Mouse (Mus musculus) limb, embryonic 11.5 days (tissue): ENCODE results near the gene Pnmal2. TPM values are rescaled to one million over a fixed set of nuclear protein-coding genes. Genes with fewer than 3 reads are reported as not detected.

Experiments used
- ATAC-seq: fragments of 200-750 bp; cut with Nextera tagmentation; 2 replicates; pipeline ENCODE4 v1.8.0; 2017; ENCODE audit warnings: low read depth; ENCODE audit not compliant: insufficient number of reproducible peaks, low FRiP score, low TSS enrichment
- DNase-seq: peaks from one replicate; pipeline ENCODE4 v3.0.0-alpha.2; 2015; ENCODE audit warnings: low spot score
- H3K27ac ChIP-seq: fragments of 300-500 bp; sonication (generic); replicated peaks from 2 replicates; pipeline ENCODE4 v1.5.1; 2014; ENCODE audit warnings: low read depth, mild to moderate bottlenecking, low read length
- H3K27me3 ChIP-seq: fragments of 300-500 bp; sonication (generic); 2 replicates; pipeline ENCODE4 v1.6.1; 2014; ENCODE audit warnings: mild to moderate bottlenecking, low read length, mixed read lengths; ENCODE audit not compliant: control insufficient read depth, insufficient read depth
- H3K36me3 ChIP-seq: fragments of 300-500 bp; sonication (generic); 2 replicates; pipeline ENCODE4 v1.6.1; 2014; ENCODE audit warnings: mild to moderate bottlenecking, low read length, moderate library complexity, mixed read lengths; ENCODE audit not compliant: control insufficient read depth, insufficient read depth
- H3K4me1 ChIP-seq: fragments of 300-500 bp; sonication (generic); 2 replicates; pipeline ENCODE4 v1.6.1; 2014; ENCODE audit warnings: low read length, mixed read lengths; ENCODE audit not compliant: control insufficient read depth, insufficient read depth
- H3K4me2 ChIP-seq: fragments of 300-500 bp; sonication (generic); 2 replicates; pipeline ENCODE4 v1.6.1; 2014; ENCODE audit warnings: low read depth, mild to moderate bottlenecking, moderate library complexity; ENCODE audit not compliant: severe bottlenecking
- H3K4me3 ChIP-seq: fragments of 300-500 bp; sonication (generic); 2 replicates; pipeline ENCODE4 v1.5.1; 2014; ENCODE audit warnings: low read depth, low read length
- H3K9ac ChIP-seq: fragments of 300-500 bp; sonication (generic); 2 replicates; pipeline ENCODE4 v1.6.1; 2014; ENCODE audit warnings: mild to moderate bottlenecking, low read length
- H3K9me3 ChIP-seq: fragments of 300-500 bp; sonication (generic); 2 replicates; pipeline ENCODE4 v1.6.1; 2016; ENCODE audit warnings: low read length; ENCODE audit not compliant: control insufficient read depth
- WGBS: fragments of 180-500 bp; shearing (Covaris S2); extraction: QIAGEN DNeasy Blood & Tissue Kit; methylation state at CpG from one replicate; pipeline ENCODE4 v1.1.7; 2014; 5-methylcytosine and 5-hydroxymethylcytosine counted together
- polyA plus RNA-seq: library from polyadenylated mRNA; unstranded; fragments of >200 nt; fragmentation: Nextera tagmentation; extraction: Ambion mirVana; gene quantifications from 2 replicates; pipeline ENCODE4 v1.2.1, GENCODE M21; 2014

Gene Pnmal2
- polyA plus RNA-seq, 1 experiment from 2014 or later = 4.8 TPM

GRCm38 (mm10) chr7:16914453-16915343, 29.8 kb upstream of the Pnmal2 start:
- Histone ChIP-seq H3K9ac (no peak overlapping the region), H3K27ac (no peak overlapping the region), H3K4me1 (peaks cover 6% of the 10 kb centered on the region), H3K9me3 (no peaks in the 10 kb centered on the region), H3K4me3 (no peak overlapping the region), H3K27me3 (no peaks in the 10 kb centered on the region), H3K4me2 (no peak overlapping the region), H3K36me3 (peaks cover 26% of the 10 kb centered on the region)
- 84% methylated on average over 18 of the region's 18 CpGs for WGBS
- DNase-seq (no peak), ATAC-seq (no peak)

GRCm38 (mm10) chr7:16915461-16916340, 28.8 kb upstream of the Pnmal2 start:
- H3K9ac ChIP-seq = no peak overlapping the region
- ATAC-seq (no peak), DNase-seq (no peak)
- H3K4me1 ChIP-seq = peaks cover 10% of the 10 kb centered on the region
- no peaks in the 10 kb centered on the region for H3K27me3 ChIP-seq
- peaks cover 26% of the 10 kb centered on the region for H3K36me3 ChIP-seq
- WGBS = 94% methylated on average over 32 of the region's 32 CpGs
- no peak overlapping the region for H3K27ac ChIP-seq
- no peaks in the 10 kb centered on the region for H3K9me3 ChIP-seq
- no peak overlapping the region for H3K4me3 ChIP-seq
- no peak overlapping the region for H3K4me2 ChIP-seq

- Histone ChIP-seq H3K4me2 (no peak overlapping the region), H3K9me3 (no peaks in the 10 kb centered on the region), H3K27ac (no peak overlapping the region), H3K36me3 (peaks cover 26% of the 10 kb centered on the region), H3K4me3 (no peak overlapping the region), H3K9ac (peak overlapping the region; percentile 12; the same call in 1 of the 2 replicates), H3K4me1 (peaks cover 19% of the 10 kb centered on the region), H3K27me3 (no peaks in the 10 kb centered on the region)
- DNase-seq (no peak), ATAC-seq (no peak)
- 86% methylated on average over 29 of the region's 30 CpGs for WGBS
Observed at GRCm38 (mm10) chr7:16916342-16917265, 27.9 kb upstream of the Pnmal2 start.

GRCm38 (mm10) chr7:16917447-16917846, 27.0 kb upstream of the Pnmal2 start:
- Histone ChIP-seq H3K36me3 (peaks cover 26% of the 10 kb centered on the region), H3K27me3 (no peaks in the 10 kb centered on the region), H3K4me2 (no peak overlapping the region), H3K9me3 (no peaks in the 10 kb centered on the region), H3K4me3 (no peak overlapping the region), H3K27ac (no peak overlapping the region), H3K4me1 (peaks cover 27% of the 10 kb centered on the region), H3K9ac (no peak overlapping the region)
- WGBS = 69% methylated on average over 11 of the region's 11 CpGs
- DNase-seq = no peak
- ATAC-seq = no peak

- WGBS = 88% methylated on average over 9 of the region's 9 CpGs
- Histone ChIP-seq H3K9me3 (no peaks in the 10 kb centered on the region), H3K9ac (no peak overlapping the region), H3K27ac (no peak overlapping the region), H3K36me3 (peaks cover 26% of the 10 kb centered on the region), H3K4me1 (peaks cover 31% of the 10 kb centered on the region), H3K4me3 (no peak overlapping the region), H3K4me2 (no peak overlapping the region), H3K27me3 (no peaks in the 10 kb centered on the region)
- DNase-seq (no peak), ATAC-seq (no peak)
Observed at GRCm38 (mm10) chr7:16918014-16918413, 26.5 kb upstream of the Pnmal2 start.

GRCm38 (mm10) chr7:16918670-16919069, 25.8 kb upstream of the Pnmal2 start:
- no peak overlapping the region for H3K4me3 ChIP-seq
- H3K4me1 ChIP-seq = peaks cover 31% of the 10 kb centered on the region
- WGBS = 82% methylated on average over 3 of the region's 3 CpGs
- ATAC-seq (no peak), DNase-seq (no peak)
- no peak overlapping the region for H3K9ac ChIP-seq
- no peaks in the 10 kb centered on the region for H3K27me3 ChIP-seq
- H3K9me3 ChIP-seq = no peaks in the 10 kb centered on the region
- H3K27ac ChIP-seq = no peak overlapping the region
- H3K4me2 ChIP-seq = no peak overlapping the region
- H3K36me3 ChIP-seq = peaks cover 26% of the 10 kb centered on the region

GRCm38 (mm10) chr7:16919395-16920149, 24.9 kb upstream of the Pnmal2 start:
- Histone ChIP-seq H3K4me2 (no peak overlapping the region), H3K36me3 (peaks cover 26% of the 10 kb centered on the region), H3K27ac (no peak overlapping the region), H3K4me1 (peaks cover 31% of the 10 kb centered on the region), H3K9ac (no peak overlapping the region; the same call in 1 of the 2 replicates), H3K27me3 (no peaks in the 10 kb centered on the region), H3K4me3 (no peak overlapping the region), H3K9me3 (no peaks in the 10 kb centered on the region)
- ATAC-seq = no peak
- DNase-seq = no peak
- WGBS = 88% methylated on average over 13 of the region's 13 CpGs
